Mouse (Mus musculus) C2C12 (cell line): Measurements from ENCODE around the gene Cdyl2.

Experiments
- CTCF ChIP-seq: IDR thresholded peaks from one replicate; pipeline ENCODE4 v1.5.1; 2011; ENCODE audit not compliant: control insufficient read depth, insufficient read depth, insufficient read length
- MAX ChIP-seq: IDR thresholded peaks from one replicate; pipeline ENCODE4 v1.6.1; 2011; ENCODE audit warnings: mild to moderate bottlenecking, control low read depth
- MYOG ChIP-seq: IDR thresholded peaks from one replicate; pipeline ENCODE4 v1.6.1; 2011; ENCODE audit not compliant: control insufficient read depth, insufficient read length; ENCODE audit errors: extremely low read depth
- USF1 ChIP-seq: IDR thresholded peaks from one replicate; pipeline ENCODE4 v1.6.1; 2011; ENCODE audit warnings: low read depth, mild to moderate bottlenecking, control low read depth, moderate library complexity

GRCm38 (mm10) chr8:116770756-116771155 is 38.0 kb upstream of the Cdyl2 start:
- no peak for TF ChIP-seq USF1
- TF ChIP-seq CTCF, result no peak
- TF ChIP-seq MAX, result no peak
- TF ChIP-seq MYOG, result no peak
